ENCODE assay signal across 10 mouse cellular contexts in genomic region chr9:58455798-58456197, GRCm38 (mm10). TPM values are rescaled to one million over a fixed set of nuclear protein-coding genes. Genes with fewer than 3 reads are reported as not detected.
DNase-seq lines count a peak whose midpoint lies in the region; ATAC-seq and TF ChIP-seq lines count a peak whose summit lies in the region.
"Had no signal": no experiment of that assay in that cellular context is flagged by ENCODE, and none has a peak within 500 bp of the region (broad histone marks: within the 10 kb centered on the region; RNA-seq: fewer than 3 reads in every experiment).

No protein-coding gene starts in this region.

- no peak for TF ChIP-seq CTCF in kidney, adult 2 months (conservative IDR thresholded peaks at IDR 0.05; ENCODE audit: insufficient read depth, insufficient read length, low read depth, low read length)
- TF ChIP-seq CTCF in intestine, postnatal 0 days (IDR thresholded peaks at IDR 0.05; ENCODE audit: low read depth), result no peak

- H3K27me3 ChIP-seq in kidney, adult 2 months (replicated peaks; ENCODE audit: control insufficient read depth, insufficient read depth, low read length), result no peaks in the 10 kb centered on the region
- H3K27me3 ChIP-seq in kidney, embryonic 16.5 days (ENCODE audit: insufficient read depth, low read length), result no peaks in the 10 kb centered on the region
- no peaks in the 10 kb centered on the region for H3K27me3 ChIP-seq in embryonic facial prominence, embryonic 14.5 days (replicated peaks; ENCODE audit: control insufficient read depth, insufficient read depth, low read length)
- H3K27me3 ChIP-seq in intestine, postnatal 0 days (replicated peaks; ENCODE audit: control insufficient read depth, insufficient read depth, low read length), result no peaks in the 10 kb centered on the region
- no peaks in the 10 kb centered on the region for H3K27me3 ChIP-seq in midbrain, embryonic 16.5 days (ENCODE audit: control insufficient read depth, insufficient read depth, low read depth, low read length)
- H3K27me3 ChIP-seq: Patski had no signal

- no peaks in the 10 kb centered on the region for H3K9me3 ChIP-seq in kidney, embryonic 16.5 days (ENCODE audit: low read length)
- H3K9me3 ChIP-seq in embryonic facial prominence, embryonic 14.5 days (ENCODE audit: control insufficient read depth, low read length), result no peaks in the 10 kb centered on the region
- H3K9me3 ChIP-seq in intestine, postnatal 0 days (ENCODE audit: control insufficient read depth), result no peaks in the 10 kb centered on the region
- no peaks in the 10 kb centered on the region for H3K9me3 ChIP-seq in midbrain, embryonic 16.5 days (replicated peaks; ENCODE audit: control insufficient read depth, low read length, poor library complexity, severe bottlenecking)

- no peaks in the 10 kb centered on the region for H3K4me1 ChIP-seq in kidney, adult 2 months (ENCODE audit: control insufficient read depth, insufficient read depth, low read length)
- peaks cover 5% of the 10 kb centered on the region for H3K4me1 ChIP-seq in kidney, embryonic 16.5 days (ENCODE audit: insufficient read depth, low read length)
- peaks cover 23% of the 10 kb centered on the region for H3K4me1 ChIP-seq in embryonic facial prominence, embryonic 14.5 days (ENCODE audit: control insufficient read depth, insufficient read depth, low read length)
- H3K4me1 ChIP-seq in intestine, postnatal 0 days (replicated peaks; ENCODE audit: control insufficient read depth, insufficient read depth, low read length), result peaks cover 5% of the 10 kb centered on the region; the same call in 1 of the 2 replicates
- H3K4me1 ChIP-seq in midbrain, embryonic 16.5 days (ENCODE audit: control insufficient read depth, insufficient read depth, low read length), result peaks cover 17% of the 10 kb centered on the region

- H3K4me2 ChIP-seq in kidney, embryonic 16.5 days (replicated peaks; ENCODE audit: low read depth, low read length), result no peak overlapping the region
- no peak overlapping the region for H3K4me2 ChIP-seq in embryonic facial prominence, embryonic 14.5 days (ENCODE audit: low read depth, low read length)
- H3K4me2 ChIP-seq in intestine, postnatal 0 days (replicated peaks; ENCODE audit: low read depth), result no peak overlapping the region
- no peak overlapping the region for H3K4me2 ChIP-seq in midbrain, embryonic 16.5 days (ENCODE audit: low read length)

- TF ChIP-seq POLR2A in kidney, adult 2 months (IDR thresholded peaks at IDR 0.05; ENCODE audit: low read depth, low read length), result no peak

- H3K9ac ChIP-seq in kidney, embryonic 16.5 days (replicated peaks; ENCODE audit: low read length), result no peak overlapping the region
- H3K9ac ChIP-seq in embryonic facial prominence, embryonic 14.5 days (ENCODE audit: low read depth, low read length), result no peak overlapping the region
- H3K9ac ChIP-seq in intestine, postnatal 0 days (ENCODE audit: low read depth, low read length), result no peak overlapping the region
- no peak overlapping the region for H3K9ac ChIP-seq in midbrain, embryonic 16.5 days (ENCODE audit: low read depth, low read length)
- H3K9ac ChIP-seq: liver, embryonic 14.5 days had no signal

- no peak for ATAC-seq in kidney, embryonic 16.5 days (ENCODE audit: low FRiP score, low TSS enrichment)
- ATAC-seq in embryonic facial prominence, embryonic 14.5 days (ENCODE audit: low read depth), result peak; percentile 53
- 0 out of 2 replicates have a peak, but pooled peaks have one; percentile 49 for ATAC-seq in intestine, postnatal 0 days
- ATAC-seq in midbrain, embryonic 16.5 days, result peak; percentile 66
- ATAC-seq: Patski had no signal

- peak overlapping the region; percentile 31 for H3K4me3 ChIP-seq in kidney, adult 2 months (ENCODE audit: insufficient read depth, low read depth, low read length)
- H3K4me3 ChIP-seq in kidney, embryonic 16.5 days (ENCODE audit: low read length), result no peak overlapping the region
- H3K4me3 ChIP-seq in embryonic facial prominence, embryonic 14.5 days (ENCODE audit: low read depth, low read length), result no peak overlapping the region
- H3K4me3 ChIP-seq in intestine, postnatal 0 days (ENCODE audit: low read depth, low read length), result no peak overlapping the region
- H3K4me3 ChIP-seq in midbrain, embryonic 16.5 days (ENCODE audit: low read depth, low read length), result no peak overlapping the region

- peak; percentile 61 for DNase-seq in kidney, adult 2 months
- peak; percentile 79 for DNase-seq in embryonic facial prominence, embryonic 14.5 days (ENCODE audit: low spot score)
- no peak for DNase-seq in heart, adult 8-10 months (ENCODE audit: low spot score)
- DNase-seq in thymus, postnatal 0 days (ENCODE audit: low spot score), result no peak
- no peak for DNase-seq in natural killer cell, adult 2 months (ENCODE audit: low spot score in 2 of 2)

- WGBS in kidney, adult 2 months, result 20% methylated on average over 13 of the region's 13 CpGs
- 14% methylated on average over 13 of the region's 13 CpGs for WGBS in kidney, embryonic 16.5 days
- WGBS in embryonic facial prominence, embryonic 14.5 days, result 8% methylated on average over 13 of the region's 13 CpGs
- 13% methylated on average over 13 of the region's 13 CpGs for WGBS in intestine, postnatal 0 days
- WGBS in midbrain, embryonic 16.5 days, result 3% methylated on average over 13 of the region's 13 CpGs

- H3K36me3 ChIP-seq in kidney, adult 2 months (ENCODE audit: control insufficient read depth, insufficient read depth, low read length), result no peaks in the 10 kb centered on the region
- no peaks in the 10 kb centered on the region for H3K36me3 ChIP-seq in kidney, embryonic 16.5 days (ENCODE audit: insufficient read depth, low read length)
- no peaks in the 10 kb centered on the region for H3K36me3 ChIP-seq in embryonic facial prominence, embryonic 14.5 days (ENCODE audit: control insufficient read depth, insufficient read depth, low read length)
- H3K36me3 ChIP-seq in intestine, postnatal 0 days (ENCODE audit: control insufficient read depth, insufficient read depth), result no peaks in the 10 kb centered on the region
- no peaks in the 10 kb centered on the region for H3K36me3 ChIP-seq in midbrain, embryonic 16.5 days (ENCODE audit: control insufficient read depth, insufficient read depth, low read length)

- peak overlapping the region; percentile 64 for H3K27ac ChIP-seq in kidney, adult 2 months (ENCODE audit: insufficient read depth, low read depth, low read length)
- H3K27ac ChIP-seq in kidney, embryonic 16.5 days (ENCODE audit: low read length), result no peak overlapping the region
- no peak overlapping the region for H3K27ac ChIP-seq in embryonic facial prominence, embryonic 14.5 days (replicated peaks; ENCODE audit: low read depth, low read length)
- H3K27ac ChIP-seq in intestine, postnatal 0 days (ENCODE audit: low read depth, low read length), result no peak overlapping the region
- H3K27ac ChIP-seq in midbrain, embryonic 16.5 days (ENCODE audit: low read length), result peak overlapping the region; percentile 31; the same call in 1 of the 2 replicates
- H3K27ac ChIP-seq: liver, embryonic 14.5 days had no signal

RNA-seq across cellular contexts. Expression of gene Insyn1, which starts 32.6 kb away (rescaled TPM):
- 2.7 and 2.9 TPM in 2 replicates for polyA plus RNA-seq in kidney, adult 2 months (2012; rRNA removed)
- 1.0 and 1.5 TPM in 2 replicates for polyA plus RNA-seq in kidney, embryonic 16.5 days (2015; fragmentation: Nextera tagmentation; extraction: Ambion mirVana)
- 4.9 and 5.0 TPM in 2 replicates for polyA plus RNA-seq in embryonic facial prominence, embryonic 14.5 days (2014; fragmentation: Nextera tagmentation; extraction: Ambion mirVana)
- 0.25 and 0.37 TPM in 2 replicates for polyA plus RNA-seq in intestine, postnatal 0 days (2015; fragmentation: Nextera tagmentation; extraction: Ambion mirVana)
- polyA plus RNA-seq in midbrain, embryonic 16.5 days (2015; fragmentation: Nextera tagmentation; extraction: Ambion mirVana), result 6.7 and 7.2 TPM in 2 replicates
- total RNA-seq in heart, adult 8-10 months (2022), result 10 to 100 TPM; 22.5 to 33.7 (median 30.9) TPM
- polyA plus RNA-seq in thymus, postnatal 0 days (2015; fragmentation: Nextera tagmentation; extraction: Ambion mirVana), result 0.60 and 0.64 TPM in 2 replicates

Comparison
In these comparisons a context has a peak if more than half of its experiments do, and no peak if none do; other contexts are left out.
1. H3K27ac ChIP-seq: peak in kidney, adult 2 months (single experiment) and midbrain, embryonic 16.5 days (single experiment); none in kidney, embryonic 16.5 days (single experiment), embryonic facial prominence, embryonic 14.5 days (single experiment) and intestine, postnatal 0 days (single experiment).
2. DNase-seq: peak in kidney, adult 2 months (single experiment) and embryonic facial prominence, embryonic 14.5 days (single experiment); none in heart, adult 8-10 months (single experiment), thymus, postnatal 0 days (single experiment) and natural killer cell, adult 2 months (0 of 2).